Mouse (Mus musculus) heart, postnatal 0 days (tissue): ENCODE results near the gene Zbtb8os. TPM values are rescaled to one million over a fixed set of nuclear protein-coding genes. Genes with fewer than 3 reads are reported as not detected.

Experiments
- ATAC-seq: fragments of 200-750 bp; cut with Nextera tagmentation; 2 replicates; pipeline ENCODE4 v1.8.0; 2017; ENCODE audit warnings: low read depth, moderate number of reproducible peaks, moderate library complexity; ENCODE audit not compliant: insufficient read depth
- DNase-seq: peaks from one replicate; pipeline ENCODE4 v3.0.0-alpha.2; 2016; ENCODE audit warnings: low spot score
- H3K27ac ChIP-seq: fragments of 300-500 bp; sonication (generic); 2 replicates; pipeline ENCODE4 v1.5.1; 2014; ENCODE audit warnings: low read depth, mild to moderate bottlenecking
- H3K27me3 ChIP-seq: fragments of 300-500 bp; sonication (generic); 2 replicates; pipeline ENCODE4 v1.6.1; 2014; ENCODE audit warnings: low read length, mixed read lengths; ENCODE audit not compliant: control insufficient read depth, insufficient read depth
- H3K36me3 ChIP-seq: fragments of 300-500 bp; sonication (generic); replicated peaks from 2 replicates; pipeline ENCODE4 v1.6.1; 2014; ENCODE audit warnings: low read length, mixed read lengths; ENCODE audit not compliant: control insufficient read depth, insufficient read depth
- H3K4me1 ChIP-seq: fragments of 300-500 bp; sonication (generic); 2 replicates; pipeline ENCODE4 v1.6.1; 2014; ENCODE audit warnings: antibody characterized with exemption; ENCODE audit not compliant: control insufficient read depth, insufficient read depth
- H3K4me2 ChIP-seq: fragments of 300-500 bp; sonication (generic); 2 replicates; pipeline ENCODE4 v1.6.1; 2014; ENCODE audit warnings: low read depth, mild to moderate bottlenecking, low read length, moderate library complexity
- H3K4me3 ChIP-seq: fragments of 300-500 bp; sonication (generic); 2 replicates; pipeline ENCODE4 v1.5.1; 2014; ENCODE audit warnings: low read depth, low read length
- H3K9ac ChIP-seq: fragments of 300-500 bp; sonication (generic); replicated peaks from 2 replicates; pipeline ENCODE4 v1.6.1; 2014; ENCODE audit warnings: low read depth, low read length, mixed read lengths
- H3K9me3 ChIP-seq: fragments of 300-500 bp; sonication (generic); replicated peaks from 2 replicates; pipeline ENCODE4 v1.6.1; 2016; ENCODE audit warnings: low read length; ENCODE audit not compliant: control insufficient read depth
- CTCF ChIP-seq: IDR thresholded peaks from 2 replicates; pipeline ENCODE4 v1.5.1; 2016; ENCODE audit warnings: antibody characterized with exemption, control low read depth, low read depth
- EP300 ChIP-seq: IDR thresholded peaks from 2 replicates; pipeline ENCODE4 v1.6.1; 2016; ENCODE audit warnings: antibody characterized with exemption, low read depth
- WGBS: fragments of 180-500 bp; shearing (Covaris S2); extraction: QIAGEN DNeasy Blood & Tissue Kit; methylation state at CpG from one replicate; pipeline ENCODE4 v1.1.7; 2014; 5-methylcytosine and 5-hydroxymethylcytosine counted together
- polyA plus RNA-seq: library from polyadenylated mRNA; unstranded; fragments of >200 nt; fragmentation: Nextera tagmentation; extraction: Ambion mirVana; gene quantifications from 2 replicates; pipeline ENCODE4 v1.2.1, GENCODE M21; 2015
- total RNA-seq: library from RNA; depleted of rRNA; stranded (reverse); fragments of >200 nt; gene quantifications from 2 replicates; pipeline ENCODE4 v1.2.3, GENCODE M21; 2014; ENCODE audit warnings: low replicate concordance; rRNA removed

The Zbtb8os gene
- total and polyA plus RNA-seq, 2 experiments from 2014 or later: 13.5 to 32.2 TPM

DNA sequence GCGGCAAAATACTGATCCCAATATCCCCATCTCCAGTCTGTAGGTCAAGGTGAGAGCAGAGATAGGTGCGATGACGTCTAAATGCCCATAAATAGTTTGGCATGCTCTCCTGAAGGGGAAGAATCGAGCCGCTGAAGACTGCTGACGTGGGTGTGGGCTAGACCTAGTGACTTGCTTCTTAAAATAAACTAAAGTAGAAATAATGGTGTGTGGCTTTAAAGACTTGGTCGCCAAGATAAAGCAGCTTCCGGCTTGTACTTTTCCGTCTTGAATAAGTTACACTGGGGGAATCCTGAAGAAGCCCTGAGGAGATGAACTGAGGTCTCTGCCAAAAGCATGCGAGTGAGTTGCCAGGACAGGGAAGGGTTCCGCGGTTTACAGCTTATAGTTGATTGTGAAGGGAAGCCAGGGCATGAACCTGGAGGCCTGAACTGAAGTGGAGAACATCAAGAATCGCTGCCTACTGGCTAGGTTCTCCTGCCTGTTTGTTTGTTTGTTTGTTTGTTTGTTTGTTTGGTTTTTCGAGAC, 54.8 kb downstream of the Zbtb8os start:
- H3K27ac ChIP-seq: no peak overlapping the region
- ATAC-seq (no peak), DNase-seq (no peak)
- WGBS: 59% methylated on average over 14 of the region's 14 CpGs
- H3K9ac ChIP-seq: no peak overlapping the region
- no peaks in the 10 kb centered on the region for H3K27me3 ChIP-seq
- TF ChIP-seq CTCF (no peak), EP300 (no peak)
- no peak overlapping the region for H3K4me2 ChIP-seq
- no peaks in the 10 kb centered on the region for H3K9me3 ChIP-seq
- no peaks in the 10 kb centered on the region for H3K36me3 ChIP-seq
- H3K4me3 ChIP-seq: no peak overlapping the region
- no peaks in the 10 kb centered on the region for H3K4me1 ChIP-seq

DNA sequence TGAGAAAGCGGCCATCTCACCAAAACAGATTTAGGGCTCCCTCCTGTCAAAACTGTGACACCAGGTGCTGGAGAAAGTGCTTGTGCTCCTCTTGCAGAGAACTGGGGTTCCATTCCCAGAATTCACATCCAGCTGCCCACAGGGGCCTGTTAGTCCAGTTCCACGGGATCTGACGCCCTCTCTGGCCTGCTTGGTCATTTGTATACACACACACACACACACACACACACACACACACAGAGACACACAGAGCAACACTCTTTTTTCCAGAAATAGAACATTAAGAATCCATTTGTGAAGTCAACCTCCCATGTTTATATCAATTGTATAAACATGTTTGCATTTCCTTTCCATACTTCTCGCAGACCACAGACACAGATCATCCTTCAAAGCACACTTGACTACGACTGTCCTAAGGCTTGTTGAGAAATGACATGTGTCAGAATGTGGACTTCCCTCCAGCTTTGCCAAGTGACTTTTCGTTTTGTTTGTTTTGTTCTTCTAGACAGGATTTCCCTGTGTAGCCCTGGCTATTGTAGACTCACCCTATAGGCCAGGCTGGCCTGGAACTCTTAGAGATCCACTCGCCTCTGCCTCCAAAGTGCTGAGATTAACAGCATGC, 55.6 kb downstream of the Zbtb8os start:
- DNase-seq (no peak), ATAC-seq (no peak)
- 79% methylated on average over 7 of the region's 7 CpGs for WGBS
- no peaks in the 10 kb centered on the region for H3K27me3 ChIP-seq
- no peak overlapping the region for H3K27ac ChIP-seq
- TF ChIP-seq CTCF (no peak), EP300 (no peak)
- H3K36me3 ChIP-seq: no peaks in the 10 kb centered on the region
- no peak overlapping the region for H3K9ac ChIP-seq
- H3K4me3 ChIP-seq: no peak overlapping the region
- H3K4me1 ChIP-seq: no peaks in the 10 kb centered on the region
- H3K4me2 ChIP-seq: no peak overlapping the region
- H3K9me3 ChIP-seq: no peaks in the 10 kb centered on the region

DNA sequence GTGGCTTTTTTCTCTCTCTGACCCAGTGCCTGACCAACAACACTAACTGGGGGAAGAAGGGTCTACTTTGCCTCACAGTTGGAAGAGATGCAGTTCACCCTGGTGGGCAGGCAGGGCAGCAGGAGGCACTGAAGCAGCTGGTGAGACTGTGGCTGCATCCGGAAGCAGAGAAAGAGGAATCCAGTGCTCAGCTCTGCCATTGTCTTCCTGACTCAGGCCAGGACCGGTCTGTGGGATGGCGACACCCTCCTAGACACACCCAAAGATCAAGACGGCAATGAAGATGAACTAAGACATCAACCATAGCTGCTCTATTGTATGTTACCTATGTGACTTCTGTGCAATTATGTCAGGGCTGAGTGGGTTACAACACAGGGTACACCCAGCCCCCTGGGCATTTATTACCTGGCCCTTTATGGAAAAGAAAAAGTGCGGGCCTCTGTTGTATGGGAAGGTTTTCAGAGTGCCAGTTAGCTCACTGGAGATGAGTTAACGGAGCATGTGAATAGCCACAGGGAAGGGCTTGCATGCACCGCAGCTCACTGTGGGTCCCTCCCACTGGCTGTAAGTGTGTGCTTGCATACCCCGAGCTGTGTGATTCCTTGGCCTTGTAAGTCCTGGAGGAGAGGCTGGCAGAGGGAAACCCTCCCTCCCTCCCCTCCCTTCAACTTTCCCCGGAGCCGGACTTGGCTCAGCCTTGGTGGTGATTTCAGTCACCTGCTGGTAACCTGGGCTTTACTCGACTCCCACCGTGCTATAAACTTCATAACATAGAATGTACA, 58.8 kb downstream of the Zbtb8os start:
- DNase-seq (no peak), ATAC-seq (no peak)
- Histone ChIP-seq H3K4me1 (no peaks in the 10 kb centered on the region), H3K27me3 (no peaks in the 10 kb centered on the region), H3K9ac (no peak overlapping the region), H3K4me2 (no peak overlapping the region), H3K4me3 (no peak overlapping the region), H3K9me3 (no peaks in the 10 kb centered on the region), H3K27ac (no peak overlapping the region), H3K36me3 (no peaks in the 10 kb centered on the region)
- TF ChIP-seq CTCF: no peak
- 36% methylated on average over 12 of the region's 12 CpGs for WGBS

GRCm38 (mm10) chr4:129396960-129397359, 61.5 kb downstream of the Zbtb8os start:
- Histone ChIP-seq H3K4me2 (no peak overlapping the region), H3K27me3 (no peaks in the 10 kb centered on the region), H3K27ac (no peak overlapping the region), H3K4me1 (no peaks in the 10 kb centered on the region), H3K36me3 (no peaks in the 10 kb centered on the region), H3K9ac (no peak overlapping the region), H3K9me3 (no peaks in the 10 kb centered on the region), H3K4me3 (no peak overlapping the region)
- TF ChIP-seq CTCF: no peak
- TF ChIP-seq EP300: no peak
- DNase-seq: no peak
- 73% methylated on average over 3 of the region's 3 CpGs for WGBS
- no peak for ATAC-seq

DNA sequence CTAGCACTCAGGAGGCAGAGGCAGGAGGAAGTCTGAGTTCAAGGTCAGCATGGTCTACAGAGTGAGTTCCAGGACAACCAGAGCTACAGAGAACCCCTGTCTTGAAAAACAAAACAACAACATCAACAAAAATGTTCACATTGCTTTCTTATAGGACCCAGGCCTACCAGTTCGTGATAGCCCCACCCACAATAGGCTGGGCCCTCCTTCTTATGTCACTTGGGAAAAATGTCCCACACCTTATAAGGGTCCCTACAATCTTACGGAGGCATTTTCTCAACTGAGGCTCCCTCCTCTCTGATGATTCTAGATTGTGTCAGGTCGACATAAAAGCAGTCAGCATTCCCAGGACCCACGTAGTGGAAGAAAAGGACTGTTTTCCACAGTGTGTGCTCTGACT, 64.3 kb downstream of the Zbtb8os start:
- TF ChIP-seq CTCF: no peak
- no peak for TF ChIP-seq EP300
- no peak overlapping the region for H3K27ac ChIP-seq
- H3K9ac ChIP-seq: no peak overlapping the region
- no peaks in the 10 kb centered on the region for H3K4me1 ChIP-seq
- WGBS: 71% methylated on average over 4 of the region's 4 CpGs
- no peak overlapping the region for H3K4me2 ChIP-seq
- no peak overlapping the region for H3K4me3 ChIP-seq
- H3K36me3 ChIP-seq: no peaks in the 10 kb centered on the region
- H3K27me3 ChIP-seq: no peaks in the 10 kb centered on the region
- ATAC-seq (no peak), DNase-seq (no peak)
- H3K9me3 ChIP-seq: no peaks in the 10 kb centered on the region

Other genes starting within 250 kb of the Zbtb8os start
- gene Tmem54, start 230.1 kb upstream of the Zbtb8os start, total RNA-seq: 1.1 TPM in 1 of 2 replicates, not detected in the other
- gene Tmem54, start 230.1 kb upstream of the Zbtb8os start, polyA plus RNA-seq: not detected in 2 replicates
- not detected in 2 replicates for gene Hpca, start 213.7 kb upstream of the Zbtb8os start, total RNA-seq
- gene Hpca, start 213.7 kb upstream of the Zbtb8os start, polyA plus RNA-seq: 0.16 and 0.25 TPM in 2 replicates
- gene Fndc5, start 198.7 kb upstream of the Zbtb8os start, total RNA-seq: 41.7 and 71.1 TPM in 2 replicates
- 50.7 and 51.3 TPM in 2 replicates for gene Fndc5, start 198.7 kb upstream of the Zbtb8os start, polyA plus RNA-seq
- gene S100pbp, start 146.0 kb upstream of the Zbtb8os start, total RNA-seq: 16.0 and 24.5 TPM in 2 replicates
- gene S100pbp, start 146.0 kb upstream of the Zbtb8os start, polyA plus RNA-seq: 5.9 and 6.9 TPM in 2 replicates
- gene Yars, start 145.9 kb upstream of the Zbtb8os start, total RNA-seq: 24.7 and 27.3 TPM in 2 replicates
- gene Yars, start 145.9 kb upstream of the Zbtb8os start, polyA plus RNA-seq: 30.8 and 31.5 TPM in 2 replicates
- 7.8 and 9.0 TPM in 2 replicates for gene C77080, start 74.3 kb upstream of the Zbtb8os start, total RNA-seq
- gene C77080, start 74.3 kb upstream of the Zbtb8os start, polyA plus RNA-seq: 0.77 and 0.78 TPM in 2 replicates
- 1.4 and 1.9 TPM in 2 replicates for gene Sync, start 48.1 kb upstream of the Zbtb8os start, total RNA-seq
- gene Sync, start 48.1 kb upstream of the Zbtb8os start, polyA plus RNA-seq: 3.4 and 3.8 TPM in 2 replicates
- gene Rbbp4, start 325 bp upstream of the Zbtb8os start, total RNA-seq: 97.3 and 101 TPM in 2 replicates
- 221 and 222 TPM in 2 replicates for gene Rbbp4, start 325 bp upstream of the Zbtb8os start, polyA plus RNA-seq
- gene Zbtb8a, start 42.4 kb downstream of the Zbtb8os start, total RNA-seq: 14.0 and 15.4 TPM in 2 replicates
- 7.0 TPM in 2 replicates for gene Zbtb8a, start 42.4 kb downstream of the Zbtb8os start, polyA plus RNA-seq
- 1.9 and 3.6 TPM in 2 replicates for gene Zbtb8b, start 105.2 kb downstream of the Zbtb8os start, total RNA-seq
- 1.1 and 1.6 TPM in 2 replicates for gene Zbtb8b, start 105.2 kb downstream of the Zbtb8os start, polyA plus RNA-seq
- gene Bsdc1, start 125.9 kb downstream of the Zbtb8os start, total RNA-seq: 46.3 and 58.4 TPM in 2 replicates
- 18.7 and 20.1 TPM in 2 replicates for gene Bsdc1, start 125.9 kb downstream of the Zbtb8os start, polyA plus RNA-seq
- gene Tssk3, start 155.3 kb downstream of the Zbtb8os start, total RNA-seq: not detected in 2 replicates
- not detected in 2 replicates for gene Tssk3, start 155.3 kb downstream of the Zbtb8os start, polyA plus RNA-seq
- not detected in 2 replicates for gene Fam229a, start 155.5 kb downstream of the Zbtb8os start, total RNA-seq
- 0.22 and 0.52 TPM in 2 replicates for gene Fam229a, start 155.5 kb downstream of the Zbtb8os start, polyA plus RNA-seq
- gene Marcksl1, start 177.9 kb downstream of the Zbtb8os start, total RNA-seq: 183 and 192 TPM in 2 replicates
- gene Marcksl1, start 177.9 kb downstream of the Zbtb8os start, polyA plus RNA-seq: 135 and 138 TPM in 2 replicates
- gene Hdac1, start 207.0 kb downstream of the Zbtb8os start, total RNA-seq: 25.8 and 34.5 TPM in 2 replicates
- 73.6 and 77.9 TPM in 2 replicates for gene Hdac1, start 207.0 kb downstream of the Zbtb8os start, polyA plus RNA-seq
- 2.0 and 8.9 TPM in 2 replicates for gene Lck, start 237.9 kb downstream of the Zbtb8os start, total RNA-seq
- gene Lck, start 237.9 kb downstream of the Zbtb8os start, polyA plus RNA-seq: 0.71 and 0.99 TPM in 2 replicates
- gene Fam167b, start 242.9 kb downstream of the Zbtb8os start, total RNA-seq: 4.6 and 6.2 TPM in 2 replicates
- gene Fam167b, start 242.9 kb downstream of the Zbtb8os start, polyA plus RNA-seq: 6.1 and 6.2 TPM in 2 replicates